Mouse (Mus musculus) lung, adult 2 months (tissue): ENCODE data around the gene Msrb3.

Source experiments
- CTCF ChIP-seq: fragments of 200-500 bp; IDR thresholded peaks from 2 replicates; pipeline ENCODE4 v1.5.1; 2011; ENCODE audit warnings: mild to moderate bottlenecking, low read length, control low read depth; ENCODE audit not compliant: insufficient read depth
- POLR2A ChIP-seq: fragments of 200-500 bp; IDR thresholded peaks from 2 replicates; pipeline ENCODE4 v1.6.1; 2011; ENCODE audit warnings: low read depth, mild to moderate bottlenecking, control low read depth, low read length, borderline replicate concordance; ENCODE audit errors: extremely low read depth

- no peak for TF ChIP-seq CTCF
- TF ChIP-seq POLR2A, result no peak
These were observed 29.3 kb upstream of the Msrb3 start for GRCm38 (mm10) chr10:120928183-120928582.
